Mouse (Mus musculus) testis, adult 2 months (tissue): ENCODE measurements at regions not wholly inside any gene's neighbourhood (a gene's known extent, or its start where the extent isn't known, plus 50 kb on each side); places are given as distances from the start of the nearest gene placed in this dataset.

Experiments used
- CTCF ChIP-seq: fragments of 200-500 bp; IDR thresholded peaks from 2 replicates; pipeline ENCODE4 v1.5.1; 2012; ENCODE audit warnings: low read depth, mild to moderate bottlenecking, inconsistent platforms, low read length, moderate library complexity; ENCODE audit not compliant: control insufficient read depth, insufficient read depth, insufficient replicate concordance
- POLR2A ChIP-seq: fragments of 200-500 bp; IDR thresholded peaks from 2 replicates; pipeline ENCODE4 v1.6.1; 2012; ENCODE audit warnings: low read depth, mild to moderate bottlenecking, inconsistent platforms, low read length, moderate library complexity; ENCODE audit not compliant: control insufficient read depth

GRCm38 (mm10) chr12:80005227-80005919 is 107.4 kb downstream of the Zfp36l1 start:
- TF ChIP-seq CTCF (no peak), POLR2A (no peak)
